Mouse (Mus musculus): ENCODE measurements around the gene Xxylt1.

The Xxylt1 gene

GRCm38 (mm10) chr16:30990661-30991060 is 90.6 kb downstream of the Xxylt1 start:
- no peak for DNase-seq (ENCODE audit: low read depth, low spot score)

- no peak for DNase-seq (ENCODE audit: low read depth, low spot score)
Measured at GRCm38 (mm10) chr16:30988225-30988624, 93.0 kb downstream of the Xxylt1 start.

- no peak for DNase-seq (ENCODE audit: low read depth, low spot score)
Measured at GRCm38 (mm10) chr16:30987684-30988083, 93.5 kb downstream of the Xxylt1 start.

- DNase-seq (ENCODE audit: low read depth, low spot score), result no peak
Measured at GRCm38 (mm10) chr16:30984826-30985545, 96.2 kb downstream of the Xxylt1 start.

DNA sequence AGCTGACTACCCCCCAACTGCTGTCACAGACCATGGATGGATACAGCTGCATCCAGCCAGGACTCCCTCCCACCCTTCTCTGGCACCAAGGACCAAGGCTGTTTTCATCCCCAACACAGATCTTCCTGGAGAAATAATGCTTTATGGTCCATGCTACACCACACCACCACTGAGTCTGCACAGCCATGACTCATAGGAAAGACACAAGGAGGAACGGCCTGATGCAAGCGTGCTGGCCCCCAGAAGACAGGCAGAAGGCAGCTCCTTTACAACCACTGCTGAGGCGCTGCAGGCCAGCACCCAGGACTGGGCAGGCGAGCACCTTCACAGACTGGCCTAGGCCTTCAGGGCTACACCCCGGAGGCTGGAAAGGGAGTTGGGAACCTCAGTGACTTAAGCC is 97.1 kb downstream of the Xxylt1 start:
- no peak for DNase-seq (ENCODE audit: low read depth, low spot score)

DNA sequence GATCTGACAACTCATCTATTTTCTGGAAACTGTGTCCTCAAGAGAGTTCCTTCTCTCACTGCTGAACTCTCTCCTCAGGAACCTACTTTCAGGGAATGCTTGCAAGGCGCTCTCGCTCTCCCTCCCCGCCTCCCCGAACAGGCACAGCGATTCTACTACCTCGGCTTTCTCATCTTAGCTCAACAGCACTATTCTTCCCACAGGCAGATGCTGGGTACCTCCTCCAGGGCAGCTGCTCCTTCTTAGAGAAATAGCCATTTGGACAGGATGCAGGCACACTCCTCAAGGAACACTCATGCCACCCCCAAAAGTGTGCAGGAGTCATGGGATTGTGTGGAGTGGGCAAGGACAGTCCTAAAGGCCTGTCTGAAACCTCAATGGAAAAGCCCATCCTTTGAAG is 97.5 kb downstream of the Xxylt1 start:
- DNase-seq (ENCODE audit: low read depth, low spot score), result no peak

GRCm38 (mm10) chr16:30983281-30983680 is 98.0 kb downstream of the Xxylt1 start:
- DNase-seq (ENCODE audit: low read depth, low spot score), result no peak

DNA sequence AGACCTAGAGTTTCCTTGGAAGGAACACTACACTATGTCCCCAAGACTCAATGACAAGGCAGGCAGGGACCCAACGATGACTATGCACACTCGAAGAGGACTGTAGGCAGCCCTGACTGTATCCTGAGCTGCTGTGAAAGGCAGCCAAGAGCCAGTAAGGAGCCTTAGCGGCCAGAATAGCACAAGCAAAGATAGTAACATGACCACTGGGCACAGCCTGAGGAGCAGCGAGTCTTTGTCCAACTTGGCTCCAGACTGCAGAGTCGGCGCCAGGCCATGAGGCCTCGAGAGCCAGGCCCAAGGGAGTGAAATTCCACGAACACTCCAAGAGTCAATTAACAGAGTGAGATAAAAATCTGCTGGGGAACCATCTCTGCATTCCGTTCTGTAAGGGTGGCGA is 99.9 kb downstream of the Xxylt1 start:
- no peak for DNase-seq (ENCODE audit: low read depth, low spot score)

GRCm38 (mm10) chr16:30979905-30980304 is 101.3 kb downstream of the Xxylt1 start:
- DNase-seq (ENCODE audit: low read depth, low spot score), result no peak

- no peak for DNase-seq (ENCODE audit: low read depth, low spot score)
Measured at GRCm38 (mm10) chr16:30977728-30978127, 103.5 kb downstream of the Xxylt1 start.

- DNase-seq (ENCODE audit: low read depth, low spot score), result peak; percentile 95
Measured at GRCm38 (mm10) chr16:30977186-30977585, 104.0 kb downstream of the Xxylt1 start.

DNA sequence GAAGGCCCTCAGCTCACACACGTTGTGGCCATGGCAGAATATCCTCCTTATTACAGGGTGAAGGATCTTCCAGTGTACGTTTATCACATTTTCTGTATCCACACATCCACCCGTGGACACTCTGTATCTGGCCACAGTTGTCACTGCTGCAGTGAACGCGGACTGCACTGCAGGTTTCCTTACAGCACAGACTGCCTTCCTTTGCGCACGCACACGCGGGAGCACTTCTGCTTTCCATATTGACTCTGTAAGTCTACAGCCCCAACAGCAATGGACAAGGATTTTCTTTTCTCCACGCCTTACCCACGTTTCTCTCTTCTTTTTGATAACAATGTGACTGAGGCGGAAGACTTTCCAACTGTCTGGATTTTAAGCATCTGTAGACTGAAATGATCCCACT is 106.7 kb downstream of the Xxylt1 start:
- DNase-seq (ENCODE audit: low read depth, low spot score), result no peak

- DNase-seq (ENCODE audit: low read depth, low spot score), result no peak
Measured at GRCm38 (mm10) chr16:30973416-30973815, 107.8 kb downstream of the Xxylt1 start.

DNA sequence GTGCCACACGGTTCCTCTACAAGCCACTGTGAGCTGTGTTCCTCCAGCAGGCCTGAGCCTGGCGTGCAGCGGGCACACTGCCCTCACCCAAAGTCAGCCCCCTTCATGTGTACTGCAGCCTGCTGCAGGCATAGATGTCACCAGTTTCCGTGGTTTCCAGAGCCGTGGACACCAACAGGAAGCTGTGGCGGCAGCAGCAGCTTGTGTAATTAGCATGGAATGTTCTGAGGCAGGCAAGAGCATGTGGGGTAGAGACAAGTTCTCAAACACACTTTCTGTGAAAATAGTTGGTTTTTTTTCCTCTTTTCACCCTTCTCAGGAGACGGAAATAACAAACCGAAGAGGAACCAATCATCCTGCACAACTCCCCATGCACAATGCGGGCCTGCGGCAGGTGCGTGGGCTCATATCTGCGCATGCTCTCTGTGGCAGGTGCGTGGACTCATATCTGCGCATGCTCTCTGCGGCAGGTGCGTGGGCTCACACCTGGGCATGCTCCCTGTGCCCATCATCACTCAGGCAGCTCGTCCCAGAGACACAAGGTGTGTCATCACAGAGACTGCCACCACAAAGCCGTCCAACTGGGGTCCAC is 109.2 kb downstream of the Xxylt1 start:
- DNase-seq (ENCODE audit: low read depth, low spot score), result no peak

DNA sequence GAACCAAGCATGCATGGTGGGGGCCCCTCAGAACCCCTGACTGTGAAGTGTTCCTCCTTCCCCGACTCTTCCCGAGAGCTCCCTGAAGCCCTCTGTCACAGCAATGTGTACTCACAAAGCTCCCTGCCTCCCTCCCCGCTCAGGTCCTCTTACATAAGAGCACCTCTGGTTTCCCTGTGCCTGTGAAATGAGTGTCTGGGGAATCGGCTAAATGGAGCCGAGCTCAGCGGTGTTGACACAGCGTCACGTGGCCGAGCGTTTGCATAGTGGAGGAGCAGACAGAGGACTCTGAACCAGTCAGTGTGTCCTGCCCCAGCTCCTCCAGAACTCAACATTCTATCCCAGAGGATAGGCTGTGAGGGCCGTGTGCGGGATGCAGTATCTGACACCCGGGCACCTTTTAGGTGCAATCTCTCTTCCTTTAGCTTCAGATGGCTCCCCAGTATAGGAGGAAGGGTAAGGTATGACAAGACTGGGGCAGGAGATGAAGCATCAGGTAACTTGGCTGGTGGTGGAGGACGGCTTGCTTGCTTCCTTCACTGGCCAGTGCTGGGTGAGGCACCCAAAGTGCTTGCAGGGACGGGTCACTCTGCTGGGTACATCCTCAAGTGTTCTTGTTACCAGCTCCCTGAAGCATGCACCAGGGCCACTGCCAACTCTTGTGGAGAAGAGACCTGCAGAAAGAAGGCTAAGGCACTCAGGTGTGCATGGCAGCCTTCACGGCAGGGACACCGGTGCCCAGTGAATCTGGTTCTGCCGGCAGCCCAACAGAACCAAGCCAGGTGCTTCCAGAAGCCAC is 111.8 kb downstream of the Xxylt1 start:
- peak; percentile 68 for DNase-seq (ENCODE audit: low read depth, low spot score)

- DNase-seq (ENCODE audit: low read depth, low spot score), result no peak
Measured at GRCm38 (mm10) chr16:30968402-30969151, 112.7 kb downstream of the Xxylt1 start.

DNA sequence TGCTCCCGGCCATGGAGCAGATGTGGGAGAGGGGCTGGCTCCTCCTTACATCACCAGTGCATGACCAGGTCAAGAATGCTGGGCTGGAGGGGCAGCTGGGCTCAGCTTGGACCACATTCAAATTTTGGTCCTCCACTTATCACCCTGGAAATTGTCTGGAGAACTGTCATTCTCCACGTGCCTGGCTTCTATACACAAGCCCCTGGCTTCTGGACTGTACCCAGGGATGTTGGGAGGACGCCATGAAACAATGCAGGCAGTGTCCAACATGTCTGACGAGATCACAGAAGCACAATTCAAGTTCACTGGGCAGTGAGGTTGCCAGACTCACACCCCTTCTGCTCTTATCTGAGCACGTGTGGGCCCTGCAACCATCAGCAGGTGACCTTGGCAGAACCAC is 114.5 kb downstream of the Xxylt1 start:
- no peak for DNase-seq (ENCODE audit: low read depth, low spot score)

DNA sequence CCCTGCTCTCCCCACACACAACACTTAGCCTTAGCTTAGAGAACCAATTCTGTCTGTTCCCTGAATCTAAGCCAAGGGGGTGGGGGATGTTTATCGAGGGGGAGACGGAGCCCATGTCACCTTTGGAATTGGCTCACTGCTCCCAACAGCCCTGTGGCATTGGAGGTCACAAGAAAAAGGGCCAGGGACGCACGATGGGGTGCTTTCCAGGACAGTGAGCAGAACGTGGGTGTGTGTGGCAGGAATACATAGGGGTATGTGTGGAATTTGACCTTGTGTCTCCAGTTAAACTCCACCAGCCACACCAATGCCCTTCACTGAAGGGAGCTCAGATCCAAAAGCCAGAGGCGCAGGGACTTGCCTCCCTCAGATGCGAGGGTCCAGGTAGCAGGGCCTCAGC is 116.3 kb downstream of the Xxylt1 start:
- DNase-seq (ENCODE audit: low read depth, low spot score), result no peak

DNA sequence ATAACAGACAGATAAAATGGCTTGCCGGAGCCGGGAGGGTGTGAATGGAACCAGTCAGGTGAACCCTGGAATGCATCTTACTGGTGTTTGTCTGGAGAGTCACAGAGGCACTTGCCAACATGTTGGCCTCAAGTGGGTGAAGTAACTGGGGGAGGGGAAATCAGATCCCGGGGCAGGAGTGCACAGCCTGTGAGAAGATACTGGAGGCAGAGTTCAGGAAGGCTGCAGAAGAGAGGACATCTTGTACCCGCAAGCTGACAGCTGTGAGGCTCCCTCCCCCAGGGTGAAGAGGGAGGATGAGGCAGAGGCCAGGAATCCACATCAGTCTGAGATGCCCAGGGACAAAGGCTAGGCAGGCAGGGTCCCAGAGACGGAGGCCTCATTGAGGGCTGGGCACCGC is 116.8 kb downstream of the Xxylt1 start:
- no peak for DNase-seq (ENCODE audit: low read depth, low spot score)

GRCm38 (mm10) chr16:30962515-30962914 is 118.7 kb downstream of the Xxylt1 start:
- DNase-seq (ENCODE audit: low read depth, low spot score), result no peak

DNA sequence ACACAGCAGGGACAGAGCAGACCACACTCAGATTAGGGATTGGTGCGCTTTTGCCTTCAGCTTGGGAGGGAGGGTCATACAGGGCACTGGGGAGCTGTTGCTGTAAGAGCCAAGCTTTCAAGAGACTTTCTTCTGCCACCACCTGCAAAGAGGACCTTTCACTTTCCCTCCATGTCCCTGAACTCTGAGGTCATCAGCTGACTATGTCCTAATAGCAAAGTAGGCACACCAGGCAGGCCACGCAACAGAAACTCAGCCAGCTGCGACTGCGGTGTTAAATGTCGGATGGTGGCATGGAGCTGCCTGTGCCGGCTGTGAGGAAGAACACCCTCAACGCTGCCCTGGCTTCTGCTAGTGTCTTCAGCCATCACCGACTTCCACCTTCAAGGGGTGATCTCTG is 120.1 kb downstream of the Xxylt1 start:
- no peak for DNase-seq (ENCODE audit: low read depth, low spot score)

DNA sequence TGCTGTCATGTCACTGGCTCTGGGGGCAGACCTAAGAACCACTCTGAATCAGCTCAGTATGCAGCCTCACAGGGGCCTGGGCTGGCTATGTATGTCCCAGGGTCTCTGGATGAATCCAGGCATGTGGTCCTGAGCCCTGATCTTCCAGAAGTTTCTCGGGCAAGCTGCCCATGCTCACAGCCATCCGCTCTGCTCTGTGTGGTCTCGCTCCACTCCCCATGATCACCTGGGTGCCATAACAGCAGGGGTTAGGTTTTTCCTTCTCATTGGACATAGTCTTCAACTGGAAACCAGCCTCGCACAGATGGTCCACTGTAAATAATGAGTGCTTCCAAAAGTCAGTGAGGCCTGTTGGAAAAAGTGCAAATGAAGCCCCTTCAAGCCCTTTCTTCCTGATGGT is 121.0 kb downstream of the Xxylt1 start:
- DNase-seq (ENCODE audit: low read depth, low spot score), result no peak

All from mesoderm, embryonic 11.5 days (tissue).